Mouse (Mus musculus) gastrocnemius, postnatal 4 days (tissue): Measurements from ENCODE around the gene Itga8. TPM values are rescaled to one million over a fixed set of nuclear protein-coding genes. Genes with fewer than 3 reads are reported as not detected.
A peak's percentile ranks its signal among the peaks of the same experiment; 100 is the strongest.

Experiments
- DNase-seq, 2 experiments: peaks; one replicate each; pipeline ENCODE4 v3.0.0; 2021 to 2022; ENCODE audit warnings: low spot score in 2 of 2, mixed read lengths in 2 of 2
- total RNA-seq, 2 experiments: library from RNA; stranded (reverse); gene quantifications; 2 replicates each; pipeline ENCODE4 v1.2.3; 2021

The Itga8 gene
- total RNA-seq, 2 experiments from 2014 or later: 11.3 to 13.1 TPM

DNA sequence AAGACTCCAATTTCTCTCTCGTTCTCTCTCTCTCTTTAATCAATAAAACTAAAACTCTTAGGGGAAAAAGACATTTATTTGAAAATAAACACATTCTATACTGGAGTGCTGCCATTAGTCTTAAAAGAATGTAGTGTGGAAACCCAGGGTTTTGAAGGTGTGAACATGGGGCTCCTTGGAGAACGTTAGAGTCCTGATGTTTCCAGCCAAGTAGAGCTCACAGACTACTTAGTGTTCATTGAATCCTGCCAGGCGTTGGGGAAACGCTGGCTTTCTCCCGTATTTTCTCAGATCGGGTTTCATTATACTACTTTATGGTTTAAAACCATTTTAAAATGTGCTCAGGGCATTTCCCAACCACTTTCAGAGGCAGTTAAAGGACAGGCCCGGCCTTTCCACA, 103.0 kb downstream of the Itga8 start:
- DNase-seq: no peak

DNA sequence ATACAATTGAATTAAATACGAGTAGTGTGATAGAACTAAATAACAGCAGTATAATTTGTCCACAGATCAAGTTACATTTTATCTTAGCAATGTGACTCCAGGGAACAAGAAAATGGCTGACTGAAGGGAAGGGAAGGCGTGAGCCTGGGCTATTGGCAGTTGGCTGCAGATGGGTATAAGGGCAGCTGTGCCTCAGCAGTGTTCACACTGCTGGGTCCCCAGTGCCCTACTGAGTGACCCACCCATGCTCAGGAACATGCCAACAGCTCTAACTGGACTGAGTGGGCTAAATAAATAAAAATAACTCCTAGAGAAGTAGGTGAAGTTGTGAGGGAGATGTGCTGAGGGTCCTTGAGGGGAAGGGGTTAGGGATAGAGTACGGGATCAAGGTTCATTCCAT, 103.5 kb downstream of the Itga8 start:
- no peak for DNase-seq

DNA sequence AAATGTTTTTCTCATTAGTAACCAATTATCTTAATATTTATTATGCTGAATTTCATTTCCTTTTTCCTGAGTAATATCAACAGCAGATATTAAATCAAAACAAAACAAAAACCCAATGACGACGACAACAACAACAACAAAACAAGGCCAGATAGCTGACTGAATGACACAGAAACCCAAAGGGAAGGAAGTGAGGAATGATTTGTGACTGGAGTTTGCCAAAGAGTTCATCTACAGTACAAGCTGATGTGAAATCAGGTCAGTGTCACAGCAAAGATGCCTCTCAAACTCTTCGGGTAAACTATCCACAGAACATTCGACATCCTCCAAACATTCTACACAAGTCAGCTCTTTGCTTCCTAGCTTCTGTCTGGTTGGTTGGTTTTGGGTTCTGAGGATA, 104.0 kb downstream of the Itga8 start:
- DNase-seq: no peak

GRCm38 (mm10) chr2:12189026-12189425, 112.7 kb downstream of the Itga8 start:
- no peak for DNase-seq

DNA sequence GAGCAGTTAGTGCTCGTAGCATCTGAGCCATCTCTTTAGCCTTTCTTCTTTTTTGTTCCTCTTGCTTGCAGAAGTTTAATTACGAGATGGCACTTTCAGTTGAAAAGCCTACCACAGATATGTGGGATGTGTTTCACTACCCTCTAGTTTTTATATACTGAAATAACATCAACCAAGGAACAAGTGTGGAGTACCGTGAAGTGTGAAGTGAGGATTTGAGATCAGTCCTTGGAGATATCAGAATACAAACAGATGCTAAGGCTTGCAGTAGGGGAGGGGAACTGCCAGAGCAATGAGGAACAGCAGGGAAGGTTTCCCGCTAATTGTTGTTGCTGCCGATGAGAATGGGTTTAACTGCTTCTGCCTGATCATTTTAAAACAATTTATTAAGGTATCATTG, 114.1 kb downstream of the Itga8 start:
- no peak for DNase-seq

GRCm38 (mm10) chr2:12182402-12182948, 119.2 kb downstream of the Itga8 start:
- DNase-seq: no peak

GRCm38 (mm10) chr2:12180635-12181034, 121.1 kb downstream of the Itga8 start:
- DNase-seq: no peak

- DNase-seq: no peak
Observed at GRCm38 (mm10) chr2:12174722-12175427, 126.8 kb downstream of the Itga8 start.

- no peak for DNase-seq
Observed at GRCm38 (mm10) chr2:12170221-12170620, 131.5 kb downstream of the Itga8 start.

DNA sequence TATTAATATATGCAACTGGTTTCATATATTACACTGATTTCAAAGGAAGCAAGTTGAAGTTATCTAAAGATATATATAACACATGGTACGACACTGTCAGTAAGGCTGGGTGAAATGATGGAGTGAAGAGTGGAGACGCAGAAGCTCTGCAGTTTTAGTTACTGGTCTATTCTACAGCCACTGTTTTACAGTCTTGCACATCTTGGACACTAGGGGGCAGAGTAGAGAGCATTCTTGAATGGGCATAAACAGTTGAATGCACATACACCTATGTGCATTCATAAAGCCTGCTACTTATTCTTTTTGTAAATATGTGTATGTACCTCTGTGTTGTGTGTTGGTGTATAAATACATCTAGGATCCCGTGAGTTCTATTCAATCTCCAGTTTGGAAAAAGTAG, 141.2 kb downstream of the Itga8 start:
- peak in 1 of 2 experiments; percentile 29 for DNase-seq

DNA sequence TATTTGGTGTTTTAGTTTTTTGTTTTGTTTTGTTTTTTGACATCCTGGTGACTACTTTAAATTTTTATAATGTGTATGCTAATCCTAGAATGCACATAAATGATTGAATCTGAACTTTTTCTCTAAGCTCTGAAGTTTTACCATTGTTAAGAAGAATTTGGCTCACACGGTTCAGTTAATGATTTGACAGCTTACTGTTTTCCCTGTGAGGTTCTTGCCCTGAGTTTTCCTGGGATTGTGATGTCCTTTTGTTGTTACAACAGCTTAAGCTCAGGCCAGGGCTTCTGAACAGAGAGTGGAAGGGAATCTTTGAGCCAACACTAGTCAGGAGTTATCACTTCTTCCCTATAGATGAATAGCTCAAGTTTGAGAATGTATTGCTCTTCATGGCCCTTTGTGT, 144.7 kb downstream of the Itga8 start:
- DNase-seq: no peak

DNA sequence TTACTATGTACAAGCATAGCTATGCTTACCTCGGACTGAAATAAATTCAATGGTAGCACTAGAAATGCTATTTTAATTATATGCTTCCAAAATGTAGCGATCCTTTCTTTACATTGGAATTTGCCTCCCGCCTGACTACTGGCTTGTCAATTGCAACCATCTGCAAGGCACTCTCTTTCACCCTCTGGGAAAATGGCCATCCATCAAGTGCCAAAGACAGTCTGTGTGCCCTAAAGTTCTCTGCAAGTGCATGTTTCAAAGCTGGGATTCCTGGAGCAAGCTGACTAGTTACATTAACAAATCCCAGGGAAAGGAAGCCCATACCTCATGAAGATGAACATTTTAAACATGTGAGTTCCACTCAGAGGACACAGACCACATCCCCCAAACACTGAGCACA, 145.3 kb downstream of the Itga8 start:
- no peak for DNase-seq

DNA sequence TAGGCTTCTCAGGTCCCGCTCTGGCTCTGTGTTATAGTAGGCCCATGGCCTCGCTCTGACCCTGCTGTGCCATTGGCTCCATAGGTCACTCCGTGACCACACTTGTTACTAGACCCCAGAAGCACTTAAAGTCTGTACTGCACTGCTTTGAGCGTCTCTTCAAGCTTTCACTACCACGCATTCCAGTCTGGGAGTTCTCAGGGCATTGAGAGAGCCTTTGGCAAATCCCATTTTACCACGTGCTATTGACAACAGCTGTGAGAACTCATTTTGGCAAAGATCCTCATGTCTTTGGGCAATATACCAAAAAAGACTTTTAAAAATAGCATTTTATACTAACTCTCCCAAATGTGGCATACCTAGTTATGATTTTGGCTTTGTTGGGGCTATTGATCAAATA, 147.0 kb downstream of the Itga8 start:
- no peak for DNase-seq

DNA sequence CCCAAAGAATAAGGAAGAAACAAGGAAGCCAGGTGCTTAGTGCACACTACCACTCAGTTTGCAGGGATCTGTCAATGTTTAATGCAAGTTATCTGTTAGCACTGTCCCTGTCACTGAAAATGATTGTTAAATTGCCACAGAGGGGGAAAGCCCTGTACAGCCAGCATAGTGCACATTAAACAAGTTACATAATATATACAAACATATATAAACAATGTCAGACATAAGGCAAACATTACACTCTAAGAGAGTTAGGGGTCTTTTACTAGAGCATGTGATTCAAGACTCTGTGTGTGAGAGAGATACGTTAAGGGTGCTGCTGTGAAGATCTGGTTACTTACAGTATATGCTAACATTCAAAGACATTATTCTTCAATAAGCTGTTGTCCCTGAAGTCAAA, 148.2 kb downstream of the Itga8 start:
- DNase-seq: no peak

DNA sequence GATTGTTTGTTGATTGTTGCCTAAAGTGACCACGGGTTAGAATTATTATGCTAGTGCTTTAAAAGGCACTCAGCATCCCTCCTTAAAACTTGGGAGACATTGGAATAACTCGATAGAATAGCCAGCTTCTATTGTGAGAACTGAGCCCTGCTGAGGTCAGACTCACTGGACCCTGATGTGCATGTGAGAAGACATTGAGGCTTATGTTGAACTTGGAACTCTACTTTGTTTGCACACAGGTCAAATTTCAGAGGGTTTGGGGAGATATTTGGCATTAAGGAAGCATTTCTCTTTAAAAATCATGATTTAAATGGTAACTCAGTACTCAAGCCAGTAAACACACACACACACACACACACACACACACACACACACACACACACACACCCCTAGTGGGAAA, 153.8 kb downstream of the Itga8 start:
- no peak for DNase-seq

DNA sequence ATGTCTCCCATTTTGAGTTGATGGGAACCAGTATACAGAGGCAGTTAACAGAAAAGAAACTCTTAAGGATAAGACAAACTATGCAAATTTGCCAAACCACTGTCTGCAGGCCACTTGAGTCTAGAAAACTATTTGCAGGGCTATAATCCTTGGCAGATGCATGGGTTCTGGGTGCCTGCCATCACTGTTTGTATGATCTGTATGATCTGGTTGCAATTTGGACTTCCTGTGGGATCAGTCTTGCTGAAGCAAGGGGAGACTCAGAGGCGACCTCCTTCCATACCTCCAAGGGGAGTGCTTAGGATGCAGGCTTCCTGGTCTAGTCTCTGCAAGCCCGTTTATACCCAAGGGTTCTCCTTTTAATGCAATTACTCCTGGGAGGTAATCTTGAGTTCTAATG, 155.1 kb downstream of the Itga8 start:
- DNase-seq: peak in 1 of 2 experiments; percentile 22

DNA sequence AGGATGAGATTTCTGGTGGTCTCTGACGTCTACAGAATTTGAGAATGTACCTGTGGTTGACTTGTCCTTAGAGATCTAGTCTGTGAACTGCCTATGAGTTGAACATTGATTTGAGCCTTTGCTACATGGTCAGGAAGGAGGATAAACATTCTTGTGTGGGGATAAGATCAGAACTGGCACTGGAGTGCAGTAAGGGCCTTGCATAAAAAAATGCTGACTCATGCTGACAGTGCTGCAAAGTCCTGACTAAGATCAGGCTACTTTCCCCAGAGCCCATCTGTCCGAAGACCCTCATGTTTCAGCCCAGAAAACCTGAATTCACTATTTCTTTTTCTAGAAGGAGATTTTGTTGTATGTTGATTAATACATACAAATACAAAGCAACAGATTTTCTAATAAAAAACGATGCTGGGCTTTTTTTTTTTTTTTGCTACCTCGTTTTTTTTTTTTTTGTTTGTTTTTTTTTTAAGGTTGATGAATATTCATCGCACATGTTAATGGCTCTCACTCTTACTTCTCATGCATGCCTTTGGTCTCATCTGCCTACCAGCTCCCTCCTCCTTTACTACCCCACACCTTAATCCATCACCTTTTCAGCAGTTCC, 162.9 kb downstream of the Itga8 start:
- no peak for DNase-seq

DNA sequence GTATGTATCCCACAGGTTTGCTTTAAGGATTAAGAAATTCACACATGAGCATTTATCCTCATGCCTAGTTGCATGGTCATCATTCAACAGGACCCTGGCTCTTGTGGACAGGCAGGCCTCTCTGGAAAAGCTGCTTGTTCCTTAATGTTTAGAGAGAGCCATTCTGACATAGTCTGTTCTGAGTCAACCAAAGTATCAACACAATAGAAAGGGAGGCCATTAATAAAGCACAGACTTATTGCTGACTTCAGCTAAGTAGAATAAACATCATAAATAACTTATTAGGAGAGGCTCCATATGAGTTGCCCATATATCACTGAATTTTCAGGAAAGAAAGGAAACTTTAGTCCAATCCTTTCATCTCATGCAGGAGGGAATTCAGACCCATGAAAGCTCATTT, 175.1 kb downstream of the Itga8 start:
- no peak for DNase-seq

- DNase-seq: no peak
Observed at GRCm38 (mm10) chr2:12115479-12115878, 186.2 kb downstream of the Itga8 start.

- DNase-seq: no peak
Observed at GRCm38 (mm10) chr2:12109306-12109705, 192.4 kb downstream of the Itga8 start.

GRCm38 (mm10) chr2:12108306-12108705, 193.4 kb downstream of the Itga8 start:
- DNase-seq: no peak

DNA sequence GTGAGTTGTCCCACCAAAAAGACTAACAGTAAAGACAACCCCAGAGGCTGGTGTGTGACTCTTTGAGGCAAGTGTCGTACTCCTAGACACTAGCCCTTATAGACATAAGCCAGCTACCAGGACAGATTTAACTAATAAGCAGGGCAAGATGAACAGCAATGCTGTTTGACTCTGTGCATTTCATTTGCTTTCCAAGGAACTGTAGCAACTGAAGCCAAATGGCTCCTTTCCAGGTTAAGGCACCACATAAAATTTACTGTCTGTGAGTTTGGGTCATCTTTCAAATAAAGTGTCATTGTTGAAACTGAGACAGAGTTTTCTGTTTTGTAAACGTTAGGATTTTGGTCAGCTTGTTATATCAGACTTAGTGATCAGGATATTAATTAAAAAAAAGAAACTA, 194.5 kb downstream of the Itga8 start:
- DNase-seq: no peak

- DNase-seq: no peak
Observed at GRCm38 (mm10) chr2:12103183-12103582, 198.5 kb downstream of the Itga8 start.
